Mouse (Mus musculus) kidney, adult 2 months (tissue): ENCODE measurements at regions not wholly inside any gene's neighbourhood (a gene's known extent, or its start where the extent isn't known, plus 50 kb on each side); places are given as distances from the start of the nearest gene placed in this dataset.

Experiments used
- CTCF ChIP-seq: fragments of 200-500 bp; conservative IDR thresholded peaks from 2 replicates; pipeline ENCODE4 v1.5.1; 2011; ENCODE audit warnings: low read depth, mild to moderate bottlenecking, control low read depth, low read length, moderate library complexity, mixed read lengths; ENCODE audit not compliant: insufficient read depth, insufficient read length
- POLR2A ChIP-seq: fragments of 200-500 bp; IDR thresholded peaks from one replicate; pipeline ENCODE4 v1.6.1; 2011; ENCODE audit warnings: low read depth, low read length, control low read depth

GRCm38 (mm10) chr1:83801759-83802158 lies 393.8 kb upstream of the Sphkap start:
- TF ChIP-seq CTCF (no peak), POLR2A (no peak)
